Mouse (Mus musculus): Measurements from ENCODE around the gene Rai14. TPM values are rescaled to one million over a fixed set of nuclear protein-coding genes. Genes with fewer than 3 reads are reported as not detected.

Rai14 gene
- polyA plus RNA-seq, 1 experiment: 20.0 TPM

DNA sequence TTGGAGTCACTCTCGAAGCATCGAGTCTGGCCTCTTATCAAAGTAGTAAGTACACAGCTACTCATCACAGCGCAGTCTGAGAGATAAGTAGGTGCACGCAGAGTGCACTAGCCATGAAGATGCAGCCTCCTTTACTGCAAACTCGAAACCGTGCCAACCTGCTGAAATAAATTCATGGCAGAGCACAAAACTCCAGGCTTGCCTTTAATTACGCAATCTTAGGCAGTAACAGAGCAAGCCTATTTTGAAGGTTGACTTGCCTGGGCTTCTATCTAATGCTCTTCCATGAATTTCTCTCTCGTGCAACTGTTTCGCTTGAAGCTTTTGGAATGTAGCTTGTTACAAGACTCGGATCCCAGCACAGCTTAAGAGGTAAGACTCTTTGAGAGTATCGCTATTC is 25.1 kb downstream of the Rai14 start:
- no peak for DNase-seq (ENCODE audit: low spot score)

DNA sequence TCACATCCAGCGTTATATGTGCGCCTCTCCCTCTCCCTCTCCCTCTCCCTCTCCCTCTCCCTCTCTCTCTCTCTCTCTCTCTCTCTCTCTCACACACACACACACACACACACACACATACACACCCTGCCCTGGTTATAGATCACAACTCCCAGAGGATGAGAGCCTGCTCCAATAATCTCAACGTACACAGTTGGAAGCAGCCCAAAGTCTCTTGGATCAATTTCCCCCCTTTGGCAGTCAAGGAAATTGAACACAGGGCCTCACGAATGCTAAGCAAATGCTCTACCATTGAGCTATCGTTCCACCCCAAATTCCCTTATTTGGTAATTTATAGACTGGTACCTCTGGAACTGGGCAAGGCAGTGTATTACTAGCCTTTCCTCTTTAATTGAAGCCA is 25.7 kb downstream of the Rai14 start:
- no peak for DNase-seq (ENCODE audit: low spot score)

DNA sequence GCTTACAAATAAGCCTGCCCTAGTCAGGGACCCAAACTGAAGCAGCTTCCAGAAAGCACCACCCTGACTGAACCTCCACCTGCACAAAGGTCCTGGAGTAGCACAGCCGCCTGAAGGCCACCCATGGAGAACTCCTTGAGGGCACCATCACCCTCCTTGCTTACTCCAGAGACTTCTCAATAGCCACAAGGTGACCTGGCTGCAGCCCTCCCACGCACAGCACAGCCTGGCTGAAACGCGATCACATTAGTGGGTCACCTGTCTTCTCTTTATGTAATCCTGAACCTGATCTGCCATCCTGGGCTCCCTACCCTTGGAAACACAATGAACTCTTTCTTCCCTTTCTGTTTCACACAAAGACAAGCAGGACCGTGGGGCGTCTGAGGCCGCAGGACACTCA is 27.1 kb downstream of the Rai14 start:
- no peak for DNase-seq (ENCODE audit: low spot score)

- no peak for DNase-seq (ENCODE audit: low spot score)
Observed at GRCm38 (mm10) chr15:10685692-10686430, 28.6 kb downstream of the Rai14 start.

- no peak for DNase-seq (ENCODE audit: low spot score)
Observed at GRCm38 (mm10) chr15:10683687-10684203, 30.7 kb downstream of the Rai14 start.

DNA sequence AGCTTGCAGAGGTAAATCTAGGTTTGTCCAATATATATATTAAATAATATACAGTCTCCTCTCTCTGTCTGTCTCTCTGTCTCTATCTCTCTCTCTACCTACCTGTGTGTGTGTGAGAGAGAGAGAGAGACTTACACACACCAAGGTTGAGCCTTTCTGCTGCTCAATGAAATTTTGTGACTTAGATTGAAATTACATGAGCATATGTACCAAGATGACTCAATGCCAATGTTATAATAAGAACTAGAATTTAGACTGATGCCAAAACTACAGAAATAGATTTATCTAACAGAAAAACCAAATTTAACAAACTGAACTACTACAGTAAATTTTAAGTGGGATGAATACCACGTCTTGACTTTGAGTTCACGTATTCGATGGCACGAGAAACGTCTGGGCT is 33.9 kb downstream of the Rai14 start:
- no peak for DNase-seq (ENCODE audit: low spot score)

- no peak for DNase-seq (ENCODE audit: low spot score)
Observed at GRCm38 (mm10) chr15:10679571-10679970, 34.9 kb downstream of the Rai14 start.

- no peak for DNase-seq (ENCODE audit: low spot score)
Observed at GRCm38 (mm10) chr15:10675801-10676200, 38.6 kb downstream of the Rai14 start.

- DNase-seq (ENCODE audit: low spot score): no peak
Observed at GRCm38 (mm10) chr15:10672880-10673279, 41.5 kb downstream of the Rai14 start.

DNA sequence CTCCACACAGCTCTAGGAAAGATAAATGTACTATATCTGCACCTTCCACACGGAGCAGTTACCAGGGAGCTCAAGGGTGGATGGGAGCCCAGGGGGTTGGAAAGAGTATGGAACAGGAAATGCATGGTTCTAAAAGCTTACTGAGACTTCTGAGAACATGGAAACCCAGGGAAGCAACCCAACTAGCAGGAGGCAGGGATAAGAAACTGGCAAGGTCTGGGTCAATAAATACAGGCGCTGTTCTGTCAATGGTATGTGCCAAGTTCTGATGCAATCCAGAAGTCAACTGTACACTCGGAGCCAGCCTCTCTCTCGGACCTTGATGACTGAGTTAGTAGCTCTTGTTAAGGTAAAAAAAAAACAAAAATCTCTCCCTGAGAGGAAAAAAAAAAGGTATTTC is 42.6 kb downstream of the Rai14 start:
- DNase-seq (ENCODE audit: low spot score): no peak

- DNase-seq (ENCODE audit: low spot score): no peak
Observed at GRCm38 (mm10) chr15:10670107-10670506, 44.3 kb downstream of the Rai14 start.

- no peak for DNase-seq (ENCODE audit: low spot score)
Observed at GRCm38 (mm10) chr15:10668120-10668900, 46.1 kb downstream of the Rai14 start.

DNA sequence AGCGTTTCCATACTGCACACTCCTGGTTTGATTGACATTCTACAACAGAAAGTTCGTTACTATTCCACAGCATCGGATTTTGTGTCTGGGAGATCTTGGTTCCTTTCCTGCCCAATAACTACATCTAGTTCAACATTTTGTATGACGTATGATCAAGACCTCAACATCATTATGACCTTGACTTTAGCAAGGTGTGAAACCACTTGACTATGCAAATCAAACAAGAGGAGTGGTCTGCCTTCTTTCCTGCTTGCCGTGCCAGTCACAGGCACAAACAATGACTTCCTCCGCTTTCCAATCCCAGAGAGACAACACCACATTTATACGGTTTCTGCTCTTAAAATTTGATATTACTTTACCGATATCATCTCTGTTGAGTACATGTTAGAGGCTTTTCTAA is 48.6 kb downstream of the Rai14 start:
- DNase-seq (ENCODE audit: low spot score): no peak

DNA sequence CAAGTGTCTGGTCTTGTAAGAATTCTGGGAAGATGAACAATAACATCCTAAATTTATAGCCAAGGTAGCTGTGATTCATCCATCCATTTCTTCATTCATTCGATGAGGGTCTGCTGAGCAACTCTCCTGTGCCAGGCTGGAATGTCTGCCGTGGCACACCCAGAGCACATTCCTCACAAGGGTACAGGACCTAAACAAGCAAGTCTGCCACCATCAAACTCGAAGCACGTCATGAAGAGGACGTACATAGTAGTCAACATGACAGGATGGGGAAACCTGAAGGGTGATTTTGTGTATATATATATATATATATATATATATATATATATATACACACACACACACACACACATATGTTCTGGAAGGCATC is 49.9 kb downstream of the Rai14 start:
- no peak for DNase-seq (ENCODE audit: low spot score)

DNA sequence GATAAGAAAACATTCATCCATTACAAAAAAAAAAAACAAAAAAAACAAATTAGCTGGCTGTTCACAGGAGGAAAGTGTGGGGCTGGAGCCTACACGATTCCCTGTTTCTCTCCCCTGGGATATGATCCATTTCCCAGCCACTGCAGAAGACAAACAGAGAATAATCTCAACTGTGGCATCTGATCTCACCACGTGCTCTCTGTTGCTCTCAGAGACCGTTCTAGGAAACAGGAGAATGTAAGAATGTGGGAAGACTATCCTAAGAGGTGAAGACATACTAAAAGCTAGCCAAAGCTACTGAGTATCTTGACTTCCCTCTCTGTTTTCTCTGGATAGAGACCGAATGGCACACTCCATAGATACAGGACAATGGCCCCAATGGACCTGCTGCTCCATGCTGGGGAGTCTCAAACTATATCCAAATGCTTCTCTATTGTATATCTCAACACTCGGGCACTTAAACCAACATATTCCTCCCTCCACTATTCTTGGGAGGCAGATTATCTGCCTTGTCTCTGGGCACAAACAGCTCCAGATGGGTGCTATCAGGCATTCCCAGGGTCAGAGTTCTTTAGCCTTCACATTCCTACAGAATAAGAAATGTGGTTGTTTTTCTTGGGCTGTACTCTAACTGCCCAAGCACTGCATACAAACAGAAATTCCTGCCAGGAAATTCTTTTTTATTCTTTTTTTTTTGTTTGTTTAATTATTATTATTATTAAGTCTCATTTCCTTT is 50.5 kb downstream of the Rai14 start:
- DNase-seq (ENCODE audit: low spot score): no peak

DNA sequence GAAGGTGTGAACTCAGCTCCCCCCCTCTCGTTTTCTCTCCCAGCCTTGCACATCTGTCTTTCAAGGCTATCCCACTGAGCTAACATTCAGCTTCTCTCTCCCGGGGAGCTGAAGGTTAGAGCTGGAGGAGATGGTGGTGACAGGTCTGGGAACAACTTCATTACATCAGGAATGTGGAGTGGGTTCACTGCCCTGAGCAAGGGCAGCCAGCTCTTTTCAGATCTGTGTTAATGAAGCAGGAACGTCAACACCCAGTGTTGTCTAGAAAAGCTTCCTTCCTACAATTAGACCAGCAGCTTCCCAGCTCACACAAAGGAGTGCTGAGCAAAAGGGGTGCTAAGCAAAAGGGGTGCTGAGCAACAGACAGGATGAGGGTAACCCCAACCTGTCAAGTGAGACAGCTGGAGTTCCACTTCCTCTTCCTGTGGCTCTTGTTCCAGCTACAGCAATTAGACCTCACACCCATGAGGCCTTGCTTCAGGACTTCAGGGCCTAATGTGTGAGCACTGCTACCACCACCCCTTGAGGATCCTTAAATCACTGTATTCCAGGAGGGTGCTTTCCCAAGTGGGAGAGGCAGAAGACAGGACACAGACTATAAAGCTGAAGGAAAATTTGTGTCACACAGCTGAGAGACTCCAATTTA is 52.3 kb downstream of the Rai14 start:
- no peak for DNase-seq (ENCODE audit: low spot score)

DNA sequence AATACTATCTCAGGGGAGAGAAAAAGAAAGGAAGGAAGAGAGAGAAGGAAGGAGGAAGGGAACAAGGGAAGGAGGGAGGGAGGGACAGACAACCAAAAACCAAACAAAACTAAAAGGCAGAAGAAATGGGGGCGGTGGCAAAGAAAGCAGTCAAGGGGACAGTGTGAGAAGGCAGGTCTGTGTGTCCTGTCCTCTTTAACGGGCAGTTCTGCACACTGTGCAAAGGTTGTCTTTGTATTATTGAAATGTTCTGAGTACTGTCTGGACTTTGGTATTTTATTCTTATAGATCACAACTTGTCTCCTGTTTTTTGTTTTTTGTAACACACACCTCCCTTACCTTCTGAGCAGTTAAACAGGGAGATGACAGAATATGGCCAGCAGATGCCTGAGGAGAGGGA is 55.6 kb downstream of the Rai14 start:
- DNase-seq (ENCODE audit: low spot score): no peak

- no peak for DNase-seq (ENCODE audit: low spot score)
Observed at GRCm38 (mm10) chr15:10656146-10656545, 58.3 kb downstream of the Rai14 start.

- no peak for DNase-seq (ENCODE audit: low spot score)
Observed at GRCm38 (mm10) chr15:10655151-10655905, 59.1 kb downstream of the Rai14 start.

GRCm38 (mm10) chr15:10654696-10655095 is 59.7 kb downstream of the Rai14 start:
- DNase-seq (ENCODE audit: low spot score): no peak

DNA sequence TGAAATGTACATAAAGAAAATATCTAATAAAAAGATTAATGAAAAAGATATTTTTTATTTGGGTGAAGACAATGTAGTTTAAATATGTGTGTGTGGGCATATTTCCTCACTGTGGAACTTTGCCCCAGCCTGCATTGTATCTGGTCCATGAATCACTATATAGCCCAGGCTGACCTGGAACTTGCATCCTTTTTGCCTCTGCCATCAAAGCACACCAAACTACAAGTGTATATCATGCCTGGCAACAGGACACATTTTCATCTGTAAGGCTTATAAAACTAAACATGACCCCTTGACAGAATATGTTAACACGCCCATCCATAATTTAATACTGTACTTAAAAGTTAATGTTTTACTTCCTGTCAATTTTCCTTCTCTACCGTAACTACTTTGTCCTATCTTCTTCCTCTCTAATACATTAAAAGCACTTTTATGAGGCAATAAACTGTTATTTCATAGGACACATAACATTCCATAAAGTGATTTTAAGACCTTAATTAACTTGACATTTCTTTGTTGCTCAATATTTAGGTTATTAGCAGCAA is 61.4 kb downstream of the Rai14 start:
- no peak for DNase-seq (ENCODE audit: low spot score)

Data from urinary bladder, adult 2 months (tissue).